Mouse (Mus musculus): Measurements from ENCODE around the gene Slc25a18. TPM values are rescaled to one million over a fixed set of nuclear protein-coding genes. Genes with fewer than 3 reads are reported as not detected.

Gene Slc25a18
- polyA plus RNA-seq, 1 experiment from 2014 or later = 0.20 TPM

DNA sequence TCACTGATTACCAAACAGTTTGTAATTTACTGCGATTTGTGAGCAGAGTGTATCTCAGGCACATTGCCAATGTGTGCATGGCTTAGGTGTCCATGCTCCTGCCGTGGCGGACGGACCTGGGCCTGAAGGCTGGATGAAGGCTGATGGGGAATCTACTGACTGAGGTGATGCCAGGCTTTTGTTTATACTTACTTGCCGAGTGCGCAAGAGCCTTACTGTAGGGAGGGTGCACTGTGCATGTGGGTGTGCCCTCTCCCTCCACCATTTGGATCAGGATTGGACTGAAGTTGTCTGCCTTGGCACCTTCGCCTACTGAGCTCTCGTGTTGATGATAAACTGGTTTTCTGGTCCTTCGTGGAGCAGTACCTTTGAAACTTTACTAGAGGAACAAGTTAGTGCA lies 4.2 kb downstream of the Slc25a18 start:
- H3K27me3 ChIP-seq (replicated peaks; ENCODE audit: low read depth, poor library complexity, severe bottlenecking) = no peaks in the 10 kb centered on the region
- no peak overlapping the region for H3K27ac ChIP-seq (replicated peaks)
- H3K36me3 ChIP-seq (replicated peaks) = 0 out of 2 replicates have a peak, but pooled peaks cover 3% of the 10 kb centered on the region
- H3K9me3 ChIP-seq = no peaks in the 10 kb centered on the region
- no peak for DNase-seq (ENCODE audit: low spot score)
- H3K4me3 ChIP-seq = no peak overlapping the region
- 90% methylated on average over 9 of the region's 9 CpGs for WGBS
- peaks cover 4% of the 10 kb centered on the region; the same call in 1 of the 2 replicates for H3K4me1 ChIP-seq

DNA sequence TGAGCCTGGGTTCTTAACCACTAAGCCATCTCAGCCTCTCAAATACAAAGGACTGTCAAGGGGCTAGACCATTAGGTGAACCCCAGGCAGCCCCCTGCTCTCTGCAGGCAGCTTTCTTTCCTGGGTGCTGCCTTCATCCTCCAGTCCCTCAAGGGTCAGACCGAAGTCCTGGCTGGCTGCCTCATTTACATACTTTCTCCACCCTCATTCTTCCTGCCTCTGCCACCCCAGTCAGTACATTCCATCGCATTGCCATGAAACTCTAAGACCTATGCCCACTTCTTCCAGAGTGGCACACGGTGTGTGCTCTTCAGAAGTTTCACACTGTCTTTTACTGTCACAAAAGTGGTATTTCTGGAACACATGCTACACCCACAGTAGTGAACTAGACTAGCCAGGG lies 4.8 kb downstream of the Slc25a18 start:
- H3K4me3 ChIP-seq = no peak overlapping the region
- 67% methylated on average over 3 of the region's 3 CpGs for WGBS

DNA sequence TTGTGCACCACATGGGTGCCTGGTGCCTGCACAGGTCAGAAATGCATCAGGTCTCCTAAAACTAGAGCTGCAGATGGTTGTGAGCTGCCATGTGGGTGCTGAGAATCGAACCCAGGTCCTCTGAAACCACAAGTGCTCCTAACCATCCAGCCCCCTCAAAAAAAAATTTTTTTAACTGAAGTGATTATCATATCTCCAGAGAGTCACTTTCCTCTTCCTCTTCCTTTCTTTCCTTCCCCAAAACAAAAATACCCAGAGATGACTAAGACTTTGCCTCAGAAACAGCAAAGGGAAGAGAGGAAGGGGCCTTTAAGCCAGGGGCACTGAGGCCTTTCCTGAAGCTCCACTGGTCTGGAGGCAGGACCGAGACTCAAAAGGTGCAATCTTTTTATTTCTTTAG lies 9.6 kb downstream of the Slc25a18 start:
- Histone ChIP-seq H3K9me3 (no peaks in the 10 kb centered on the region), H3K27ac (replicated peaks) (no peak overlapping the region), H3K4me3 (no peak overlapping the region), H3K4me1 (peaks cover 6% of the 10 kb centered on the region), H3K36me3 (replicated peaks) (no peaks in the 10 kb centered on the region), H3K27me3 (replicated peaks; ENCODE audit: low read depth, poor library complexity, severe bottlenecking) (no peaks in the 10 kb centered on the region)
- WGBS = 94% methylated on average over 2 of the region's 2 CpGs
- DNase-seq (ENCODE audit: low spot score) = no peak

More for the DNA sequence above, 4.8 kb downstream of the Slc25a18 start:
- Histone ChIP-seq H3K9me3 (no peaks in the 10 kb centered on the region), H3K27ac (replicated peaks) (no peak overlapping the region), H3K27me3 (replicated peaks; ENCODE audit: low read depth, poor library complexity, severe bottlenecking) (no peaks in the 10 kb centered on the region), H3K4me1 (peaks cover under 1% of the 10 kb centered on the region; the same call in 1 of the 2 replicates), H3K36me3 (replicated peaks) (0 out of 2 replicates have a peak, but pooled peaks cover 3% of the 10 kb centered on the region)
- no peak for DNase-seq (ENCODE audit: low spot score)

DNA sequence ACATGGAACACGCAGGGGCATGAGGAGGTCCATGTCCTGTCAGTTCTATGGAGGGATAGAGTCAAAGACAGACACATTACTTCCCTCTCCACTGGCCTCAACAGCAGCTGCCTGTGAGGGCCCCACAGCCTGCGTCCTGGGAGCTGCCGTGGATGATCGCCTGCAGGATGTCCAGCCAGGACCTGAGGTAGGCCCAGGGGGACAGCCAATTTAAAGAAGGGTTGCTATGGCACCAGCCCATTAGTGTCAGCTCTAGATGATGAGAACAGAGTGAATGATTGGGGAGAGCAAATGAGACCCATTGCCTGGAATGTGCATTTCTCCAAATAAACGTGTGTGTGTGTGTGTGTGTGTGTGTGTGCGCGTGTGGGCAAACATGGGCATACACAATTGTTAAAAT lies 11.0 kb downstream of the Slc25a18 start:
- peak; percentile 21 for DNase-seq (ENCODE audit: low spot score)
- 62% methylated on average over 7 of the region's 7 CpGs for WGBS
- Histone ChIP-seq H3K27ac (replicated peaks) (no peak overlapping the region), H3K36me3 (replicated peaks) (peaks cover 3% of the 10 kb centered on the region), H3K4me1 (peaks cover 6% of the 10 kb centered on the region), H3K27me3 (replicated peaks; ENCODE audit: low read depth, poor library complexity, severe bottlenecking) (no peaks in the 10 kb centered on the region), H3K9me3 (no peaks in the 10 kb centered on the region), H3K4me3 (no peak overlapping the region)

DNA sequence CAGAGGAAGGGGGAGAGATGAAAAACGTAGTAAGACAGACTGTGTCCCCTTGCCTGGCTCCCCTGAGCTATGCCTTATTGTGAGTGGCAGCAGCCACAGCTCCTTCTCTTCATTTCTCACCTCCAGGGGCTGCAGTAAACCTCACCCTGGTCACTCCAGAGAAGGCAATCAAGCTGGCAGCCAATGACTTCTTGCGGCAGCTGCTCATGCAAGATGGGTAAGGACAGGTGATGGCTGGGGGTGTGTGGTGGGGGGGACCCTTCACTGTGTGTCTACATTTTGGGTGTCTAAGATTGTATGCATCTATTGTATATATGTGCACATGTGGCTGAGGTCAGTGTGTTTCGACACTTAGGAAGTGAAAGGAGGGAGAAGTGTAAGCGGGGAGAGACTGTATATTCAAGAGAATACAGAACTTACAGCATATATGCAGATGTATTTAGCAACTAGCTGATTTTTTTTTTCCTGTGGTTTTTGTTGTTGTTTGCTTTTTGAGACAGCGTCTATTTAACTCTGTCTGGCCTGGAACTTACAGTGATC lies 14.8 kb downstream of the Slc25a18 start:
- Histone ChIP-seq H3K9me3 (no peaks in the 10 kb centered on the region), H3K27me3 (replicated peaks; ENCODE audit: low read depth, poor library complexity, severe bottlenecking) (no peaks in the 10 kb centered on the region), H3K27ac (replicated peaks) (no peak overlapping the region), H3K4me1 (peaks cover 6% of the 10 kb centered on the region), H3K36me3 (replicated peaks) (peaks cover 27% of the 10 kb centered on the region), H3K4me3 (no peak overlapping the region)
- 86% methylated on average over 5 of the region's 5 CpGs for WGBS
- DNase-seq (ENCODE audit: low spot score) = no peak

DNA sequence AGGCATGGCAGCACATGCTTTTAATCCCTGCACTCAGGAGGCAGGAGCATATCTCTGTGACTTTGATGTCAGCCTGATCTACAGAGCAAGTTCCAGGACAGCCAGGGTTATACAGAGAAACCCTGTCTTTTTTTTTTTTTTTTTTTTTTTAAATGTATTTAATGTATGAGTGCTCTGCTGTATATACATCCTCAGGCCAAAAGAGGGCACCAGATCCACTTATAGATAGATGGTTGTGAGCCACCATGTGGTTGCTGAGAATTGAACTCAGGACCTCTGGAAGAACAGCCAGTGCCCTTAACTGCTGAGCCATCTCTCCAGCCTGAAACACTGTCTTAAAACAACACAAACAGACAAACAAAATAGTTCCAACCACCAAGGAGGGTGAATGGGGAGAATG lies 15.5 kb downstream of the Slc25a18 start:
- peaks cover 34% of the 10 kb centered on the region for H3K36me3 ChIP-seq (replicated peaks)
- DNase-seq (ENCODE audit: low spot score) = no peak
- H3K4me1 ChIP-seq = peaks cover 6% of the 10 kb centered on the region

DNA sequence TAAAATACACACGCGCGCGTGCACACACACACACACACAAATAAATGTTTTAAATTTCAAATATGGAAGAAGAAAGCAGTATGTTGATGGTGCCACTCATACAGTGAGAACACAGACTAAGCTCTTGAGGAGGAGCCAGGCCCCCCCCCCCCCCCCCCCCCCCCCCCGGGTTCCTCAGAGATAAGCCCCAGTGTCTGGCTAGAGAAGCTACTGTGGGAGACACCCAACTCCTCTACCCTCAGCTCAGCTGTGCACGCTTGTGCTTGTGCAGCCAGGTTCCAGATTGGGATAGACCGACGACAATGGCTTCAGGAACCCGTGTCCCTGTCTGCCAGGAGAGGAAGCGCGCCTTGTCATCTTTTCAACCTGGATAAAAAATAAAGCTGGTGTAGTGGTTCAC lies 16.8 kb downstream of the Slc25a18 start:
- Histone ChIP-seq H3K36me3 (replicated peaks) (peaks cover 47% of the 10 kb centered on the region), H3K4me1 (no peaks in the 10 kb centered on the region), H3K27ac (replicated peaks) (no peak overlapping the region), H3K9me3 (no peaks in the 10 kb centered on the region), H3K4me3 (no peak overlapping the region), H3K27me3 (replicated peaks; ENCODE audit: low read depth, poor library complexity, severe bottlenecking) (no peaks in the 10 kb centered on the region)
- WGBS = 85% methylated on average over 11 of the region's 11 CpGs
- no peak for DNase-seq (ENCODE audit: low spot score)

More for the DNA sequence above, 15.5 kb downstream of the Slc25a18 start:
- no peak overlapping the region for H3K27ac ChIP-seq (replicated peaks)
- H3K27me3 ChIP-seq (replicated peaks; ENCODE audit: low read depth, poor library complexity, severe bottlenecking) = no peaks in the 10 kb centered on the region
- H3K9me3 ChIP-seq = no peaks in the 10 kb centered on the region
- no peak overlapping the region for H3K4me3 ChIP-seq

DNA sequence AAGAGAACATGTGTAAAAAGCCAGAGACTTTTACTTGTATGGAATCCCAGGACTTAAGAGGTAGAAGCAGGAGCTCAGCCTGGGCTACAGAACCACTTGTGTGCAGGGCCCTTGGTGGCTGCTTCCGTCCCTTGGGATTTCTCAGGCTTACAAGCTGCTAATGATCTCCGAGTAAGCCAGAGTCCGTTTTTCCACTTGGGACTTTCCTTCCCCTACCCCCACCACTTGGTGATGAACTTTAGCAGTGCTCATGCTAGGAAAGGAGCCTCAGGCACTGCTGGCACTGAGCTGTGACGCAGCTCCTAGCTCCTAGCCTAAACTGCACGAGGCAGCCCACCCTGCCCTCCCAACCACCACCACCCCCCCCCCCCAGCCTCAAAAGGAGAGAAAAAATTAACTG lies 17.3 kb downstream of the Slc25a18 start:
- Histone ChIP-seq H3K4me1 (no peaks in the 10 kb centered on the region), H3K9me3 (no peaks in the 10 kb centered on the region), H3K27me3 (replicated peaks; ENCODE audit: low read depth, poor library complexity, severe bottlenecking) (no peaks in the 10 kb centered on the region), H3K36me3 (replicated peaks) (peaks cover 52% of the 10 kb centered on the region), H3K4me3 (no peak overlapping the region), H3K27ac (replicated peaks) (no peak overlapping the region)
- 74% methylated on average over 5 of the region's 5 CpGs for WGBS
- DNase-seq (ENCODE audit: low spot score) = no peak

DNA sequence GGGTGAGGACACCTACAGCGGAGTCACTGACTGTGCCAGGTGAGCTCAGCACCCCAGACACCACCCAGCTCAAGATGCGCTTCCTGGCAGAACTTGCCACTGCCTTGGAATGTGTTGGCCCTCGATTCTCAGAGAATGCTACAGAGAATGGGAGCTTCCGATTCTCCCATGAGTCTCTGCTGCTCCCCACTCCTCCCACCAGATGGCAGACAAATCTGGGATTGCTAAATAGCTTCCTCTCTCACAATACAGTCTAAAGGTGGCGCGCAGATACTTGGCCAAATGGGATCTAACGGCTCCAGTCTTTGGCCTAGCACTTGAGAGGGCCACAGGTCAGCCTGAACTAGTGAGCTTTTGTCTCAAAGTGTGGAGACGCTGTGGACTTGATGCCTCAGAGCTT lies 19.6 kb downstream of the Slc25a18 start:
- Histone ChIP-seq H3K4me3 (no peak overlapping the region), H3K4me1 (no peaks in the 10 kb centered on the region), H3K36me3 (replicated peaks) (peaks cover 75% of the 10 kb centered on the region), H3K27ac (replicated peaks) (no peak overlapping the region), H3K9me3 (no peaks in the 10 kb centered on the region), H3K27me3 (replicated peaks; ENCODE audit: low read depth, poor library complexity, severe bottlenecking) (no peaks in the 10 kb centered on the region)
- 85% methylated on average over 8 of the region's 8 CpGs for WGBS
- no peak for DNase-seq (ENCODE audit: low spot score)

DNA sequence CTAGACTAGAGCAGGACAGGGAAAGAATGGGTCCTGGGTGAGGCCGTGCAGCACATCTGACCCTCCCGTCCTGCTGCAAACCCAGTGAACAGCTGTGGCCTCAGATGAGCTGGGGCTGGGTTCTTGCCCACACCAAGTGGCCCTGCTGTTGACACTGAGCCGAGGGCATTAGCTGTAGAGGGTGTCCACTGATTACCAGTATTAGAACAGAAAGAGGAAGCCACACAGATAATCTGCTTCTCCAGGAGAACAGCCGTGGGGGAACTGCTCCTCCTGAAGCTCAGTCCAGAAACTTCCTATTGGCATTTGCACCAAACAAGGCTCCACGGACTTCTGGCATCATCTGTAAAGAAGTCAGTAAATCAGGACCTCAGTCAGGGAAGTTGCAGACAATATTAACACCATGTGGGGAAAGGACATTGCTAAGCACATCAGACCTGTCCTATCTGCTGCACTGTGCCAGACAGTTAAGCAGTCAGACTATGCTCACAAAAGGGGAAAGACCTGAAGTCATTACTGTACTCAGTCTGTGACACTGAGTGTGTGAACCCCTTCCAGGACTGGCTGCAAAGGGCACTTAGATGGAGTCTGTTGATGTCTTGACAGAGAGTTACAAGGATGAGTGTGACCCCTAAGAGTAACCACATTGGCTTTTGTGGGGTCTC lies 22.2 kb downstream of the Slc25a18 start:
- H3K36me3 ChIP-seq (replicated peaks) = peaks cover 93% of the 10 kb centered on the region
- H3K4me1 ChIP-seq = no peaks in the 10 kb centered on the region
- 88% methylated on average over 5 of the region's 5 CpGs for WGBS
- H3K27ac ChIP-seq (replicated peaks) = no peak overlapping the region
- no peak overlapping the region for H3K4me3 ChIP-seq
- H3K27me3 ChIP-seq (replicated peaks; ENCODE audit: low read depth, poor library complexity, severe bottlenecking) = no peaks in the 10 kb centered on the region
- DNase-seq (ENCODE audit: low spot score) = no peak
- H3K9me3 ChIP-seq = no peaks in the 10 kb centered on the region

DNA sequence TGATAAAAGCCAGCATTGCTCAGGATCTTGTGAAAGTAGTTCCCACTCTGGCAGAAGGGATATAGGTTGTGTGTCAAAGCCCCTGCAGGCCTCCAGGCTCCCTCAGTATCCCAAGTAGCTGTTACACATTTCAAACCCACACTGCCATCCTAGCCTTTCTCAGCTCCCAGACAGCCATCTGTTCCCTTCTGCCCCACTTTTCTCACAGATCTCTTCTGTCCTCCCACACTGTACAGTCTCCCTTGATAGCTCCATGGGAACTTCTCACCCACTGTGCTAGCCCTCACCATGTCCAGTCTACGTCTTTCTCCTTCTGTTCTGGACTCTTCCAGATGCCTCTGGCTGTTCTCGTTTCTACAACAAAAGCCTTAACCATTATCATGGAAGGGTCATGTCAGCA lies 22.7 kb downstream of the Slc25a18 start:
- Histone ChIP-seq H3K4me3 (no peak overlapping the region), H3K27ac (replicated peaks) (no peak overlapping the region), H3K36me3 (replicated peaks) (peaks cover 99% of the 10 kb centered on the region), H3K27me3 (replicated peaks; ENCODE audit: low read depth, poor library complexity, severe bottlenecking) (no peaks in the 10 kb centered on the region), H3K4me1 (no peaks in the 10 kb centered on the region), H3K9me3 (no peaks in the 10 kb centered on the region)
- 89% methylated on average over 2 of the region's 2 CpGs for WGBS
- no peak for DNase-seq (ENCODE audit: low spot score)

DNA sequence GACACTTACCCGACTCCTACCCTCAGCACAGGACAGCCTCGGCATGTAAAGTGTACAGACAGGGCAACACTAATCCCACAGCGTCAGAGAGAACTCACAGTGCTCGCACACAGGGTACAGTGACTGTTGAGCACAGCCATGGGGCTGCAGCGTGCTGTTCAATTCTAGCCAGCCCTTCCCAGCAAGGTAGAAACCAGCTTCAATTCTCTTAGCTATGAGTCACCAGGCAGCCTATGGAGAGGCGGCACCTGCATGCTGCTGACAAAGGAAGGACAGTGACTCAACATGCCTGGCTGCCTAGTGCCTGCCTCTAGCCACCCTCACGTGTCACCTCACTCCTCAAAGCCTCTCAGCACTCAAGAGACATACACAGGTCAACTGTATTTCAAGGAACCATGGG lies 24.6 kb downstream of the Slc25a18 start:
- Histone ChIP-seq H3K36me3 (replicated peaks) (peaks cover 100% of the 10 kb centered on the region), H3K9me3 (no peaks in the 10 kb centered on the region), H3K27ac (replicated peaks) (no peak overlapping the region), H3K27me3 (replicated peaks; ENCODE audit: low read depth, poor library complexity, severe bottlenecking) (no peaks in the 10 kb centered on the region), H3K4me3 (no peak overlapping the region), H3K4me1 (no peaks in the 10 kb centered on the region)
- WGBS = 92% methylated on average over 7 of the region's 7 CpGs
- no peak for DNase-seq (ENCODE audit: low spot score)

DNA sequence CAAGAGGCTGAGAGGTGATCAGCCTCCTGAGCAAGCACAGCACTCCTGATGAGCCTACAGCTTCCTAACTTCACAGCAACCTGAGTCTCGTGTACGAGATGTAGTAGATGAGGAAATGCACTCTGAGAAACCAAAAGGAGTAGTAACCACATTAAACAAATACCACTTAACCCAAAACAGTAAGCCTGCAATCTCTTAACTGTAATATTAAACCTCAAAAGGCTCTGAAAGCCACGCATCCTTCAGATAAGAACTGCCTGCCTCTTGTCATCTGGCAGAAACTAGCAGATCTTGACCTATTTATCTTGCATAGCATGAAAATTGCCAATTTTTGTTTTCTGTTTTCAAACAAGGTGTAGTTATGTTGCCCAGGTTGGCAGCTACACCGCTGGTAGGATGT lies 25.5 kb downstream of the Slc25a18 start:
- no peak for DNase-seq (ENCODE audit: low spot score)
- Histone ChIP-seq H3K4me1 (no peaks in the 10 kb centered on the region), H3K4me3 (no peak overlapping the region), H3K36me3 (replicated peaks) (peaks cover 100% of the 10 kb centered on the region), H3K27me3 (replicated peaks; ENCODE audit: low read depth, poor library complexity, severe bottlenecking) (no peaks in the 10 kb centered on the region), H3K27ac (replicated peaks) (no peak overlapping the region), H3K9me3 (no peaks in the 10 kb centered on the region)
- WGBS = 93% methylated on average over 4 of the region's 4 CpGs
